In the genomic region with DNA sequence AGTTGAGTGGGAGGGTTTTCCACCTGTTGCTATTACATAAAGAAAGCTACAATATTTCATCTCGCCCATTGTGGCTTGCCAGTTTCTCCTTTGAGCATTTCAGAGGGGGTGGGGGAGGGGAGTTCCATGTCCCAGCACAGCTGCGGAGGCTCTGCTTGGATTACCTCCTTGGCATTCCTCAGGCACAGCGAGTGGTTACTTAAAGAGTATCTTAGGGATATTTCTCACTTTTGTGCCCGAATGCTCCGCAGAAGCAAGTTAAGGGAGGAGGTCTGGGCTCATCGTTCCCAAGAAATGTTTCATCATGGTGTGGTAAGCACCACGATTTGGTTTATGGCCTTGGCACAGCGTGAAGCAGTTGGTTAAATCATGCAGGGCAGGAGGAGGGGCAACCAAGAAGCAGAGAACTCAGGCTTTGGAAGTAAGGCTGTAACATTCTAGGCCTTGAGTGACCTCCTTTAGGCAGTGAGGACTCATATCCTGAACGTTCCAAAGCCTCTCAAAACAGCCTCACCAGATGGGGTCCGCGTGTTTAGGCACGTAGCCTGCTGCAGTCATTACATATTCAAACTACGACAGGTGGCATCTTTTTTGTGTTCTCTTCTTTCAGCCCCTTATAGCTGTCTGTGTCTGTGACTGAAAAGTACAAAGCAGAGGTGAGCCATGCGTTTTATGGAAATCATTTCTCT, we compare ENCODE assay signal across 9 mouse cellular contexts. TPM values are rescaled to one million over a fixed set of nuclear protein-coding genes. Genes with fewer than 3 reads are reported as not detected.
DNase-seq lines count a peak whose midpoint lies in the region; ATAC-seq and TF ChIP-seq lines count a peak whose summit lies in the region.
"Had no signal": no experiment of that assay in that cellular context is flagged by ENCODE, and none has a peak within 500 bp of the region (broad histone marks: within the 10 kb centered on the region; RNA-seq: fewer than 3 reads in every experiment).

No protein-coding gene starts in this region.

- H3K4me1 ChIP-seq in E14TG2a.4 (replicated peaks; ENCODE audit: low read depth, low read length), result peaks cover 26% of the 10 kb centered on the region
- H3K4me1 ChIP-seq in embryonic facial prominence, embryonic 10.5 days, result peaks cover 13% of the 10 kb centered on the region

- no peaks in the 10 kb centered on the region for H3K36me3 ChIP-seq in E14TG2a.4 (ENCODE audit: insufficient read depth, low read length)
- no peaks in the 10 kb centered on the region for H3K36me3 ChIP-seq in embryonic facial prominence, embryonic 10.5 days (replicated peaks)

- ATAC-seq in granulocyte monocyte progenitor cell, adult 5-6 weeks (replicated peaks; ENCODE audit: poor library complexity, severe bottlenecking), result no peak; the same call in 1 of the 2 replicates

- 28% methylated on average over 14 of the region's 14 CpGs for WGBS in embryonic facial prominence, embryonic 10.5 days

- no peak overlapping the region for H3K27ac ChIP-seq in embryonic facial prominence, embryonic 10.5 days (replicated peaks)

- no peaks in the 10 kb centered on the region for H3K27me3 ChIP-seq in E14TG2a.4 (ENCODE audit: insufficient read depth, low read length)
- no peaks in the 10 kb centered on the region for H3K27me3 ChIP-seq in embryonic facial prominence, embryonic 10.5 days (replicated peaks; ENCODE audit: low read depth, poor library complexity, severe bottlenecking)
- H3K27me3 ChIP-seq: CH12.LX had no signal

- no peak for TF ChIP-seq CTCF in E14TG2a.4 (conservative IDR thresholded peaks at IDR 0.05; ENCODE audit: low read length)

- peak; percentile 68 for DNase-seq in heart, adult 11 months
- DNase-seq in heart, postnatal 14 days, result no peak
- peak; percentile 34 for DNase-seq in embryonic facial prominence, embryonic 10.5 days (ENCODE audit: low spot score)
- peak; percentile 3 to 39 for DNase-seq in kidney, postnatal 25 days
- DNase-seq in thymus, postnatal 4 days, result no peak
- DNase-seq in yolk sac, embryonic 10.5 days (ENCODE audit: low spot score), result no peak

- intact Hi-C loops in heart, postnatal 14 days (cut with DNase I), result no loop called here

- H3K9me3 ChIP-seq in E14TG2a.4 (ENCODE audit: low read length), result peaks cover 13% of the 10 kb centered on the region
- H3K9me3 ChIP-seq in embryonic facial prominence, embryonic 10.5 days, result no peaks in the 10 kb centered on the region

- 0 out of 2 replicates have a peak overlapping the region, but pooled peaks have one; percentile 14 for H3K4me3 ChIP-seq in E14TG2a.4 (replicated peaks; ENCODE audit: low read length)
- H3K4me3 ChIP-seq in embryonic facial prominence, embryonic 10.5 days, result no peak overlapping the region

RNA-seq across cellular contexts. Expression of gene Mylip, which starts 43.9 kb away (rescaled TPM):
- 10 to 100 TPM; 20.6 to 35.7 TPM for total RNA-seq in heart, postnatal 14 days (2021)
- polyA plus RNA-seq in embryonic facial prominence, embryonic 10.5 days (2016; fragmentation: Nextera tagmentation; extraction: Ambion mirVana), result 7.5 and 9.2 TPM in 2 replicates
- total RNA-seq in granulocyte monocyte progenitor cell, adult 5-6 weeks (2014; fragmentation: Nextera tagmentation), result 13.6 and 13.7 TPM in 2 replicates
- total RNA-seq in granulocyte monocyte progenitor cell, adult 5-6 weeks (2017), result 10.3 and 11.7 TPM in 2 replicates

Comparison
In these comparisons a context has a peak if more than half of its experiments do, and no peak if none do; other contexts are left out.
1. DNase-seq: peak in heart, adult 11 months (single experiment), embryonic facial prominence, embryonic 10.5 days (single experiment) and kidney, postnatal 25 days (2 of 2); none in heart, postnatal 14 days (0 of 2), thymus, postnatal 4 days (single experiment) and yolk sac, embryonic 10.5 days (single experiment).